Mouse (Mus musculus) limb, embryonic 14.5 days (tissue): ENCODE data around the gene Cbr1. TPM values are rescaled to one million over a fixed set of nuclear protein-coding genes. Genes with fewer than 3 reads are reported as not detected.

Experiments
- ATAC-seq: fragments of 200-750 bp; cut with Nextera tagmentation; 2 replicates; pipeline ENCODE4 v1.8.0; 2017; ENCODE audit warnings: low read depth, moderate number of reproducible peaks, moderate TSS enrichment; ENCODE audit not compliant: low FRiP score
- DNase-seq: peaks from one replicate; pipeline ENCODE4 v3.0.0-alpha.2; 2015; ENCODE audit warnings: low spot score
- H3K27ac ChIP-seq: fragments of 300-500 bp; sonication (generic); replicated peaks from 2 replicates; pipeline ENCODE4 v1.5.1; 2014; ENCODE audit warnings: low read depth, mild to moderate bottlenecking, low read length, moderate library complexity, mixed read lengths
- H3K27me3 ChIP-seq: fragments of 300-500 bp; sonication (generic); 2 replicates; pipeline ENCODE4 v1.6.1; 2014; ENCODE audit warnings: low read length, mixed read lengths; ENCODE audit not compliant: control insufficient read depth, insufficient read depth
- H3K36me3 ChIP-seq: fragments of 300-500 bp; sonication (generic); 2 replicates; pipeline ENCODE4 v1.6.1; 2014; ENCODE audit warnings: mild to moderate bottlenecking, low read length, moderate library complexity, mixed read lengths; ENCODE audit not compliant: control insufficient read depth, insufficient read depth
- H3K4me1 ChIP-seq: fragments of 300-500 bp; sonication (generic); 2 replicates; pipeline ENCODE4 v1.6.1; 2014; ENCODE audit warnings: antibody characterized with exemption, low read length, mixed read lengths; ENCODE audit not compliant: control insufficient read depth, insufficient read depth
- H3K4me2 ChIP-seq: fragments of 300-500 bp; sonication (generic); replicated peaks from 2 replicates; pipeline ENCODE4 v1.6.1; 2014; ENCODE audit warnings: low read depth, mild to moderate bottlenecking, low read length, moderate library complexity; ENCODE audit not compliant: severe bottlenecking
- H3K4me3 ChIP-seq: fragments of 300-500 bp; sonication (generic); replicated peaks from 2 replicates; pipeline ENCODE4 v1.5.1; 2014; ENCODE audit warnings: low read length
- H3K9ac ChIP-seq: fragments of 300-500 bp; sonication (generic); 2 replicates; pipeline ENCODE4 v1.6.1; 2014; ENCODE audit warnings: mild to moderate bottlenecking, low read depth, low read length, moderate library complexity; ENCODE audit not compliant: severe bottlenecking
- H3K9me3 ChIP-seq: fragments of 300-500 bp; sonication (generic); 2 replicates; pipeline ENCODE4 v1.6.1; 2016; ENCODE audit warnings: low read length; ENCODE audit not compliant: control insufficient read depth
- POLR2A ChIP-seq: fragments of 200-500 bp; IDR thresholded peaks from 2 replicates; pipeline ENCODE4 v1.8.0; 2012; ENCODE audit warnings: inconsistent platforms, mild to moderate bottlenecking, moderate library complexity, borderline replicate concordance; ENCODE audit not compliant: insufficient read depth, insufficient read length; ENCODE audit errors: extremely low read depth
- WGBS: fragments of 180-500 bp; shearing (Covaris S2); extraction: QIAGEN DNeasy Blood & Tissue Kit; methylation state at CpG from one replicate; pipeline ENCODE4 v1.1.7; 2014; 5-methylcytosine and 5-hydroxymethylcytosine counted together
- polyA plus RNA-seq, 2 experiments: library from polyadenylated mRNA; depleted of rRNA in 1 of 2; stranded (reverse) in 1 of 2; unstranded in 1 of 2; fragments of >200 nt; fragmentation: Nextera tagmentation in 1 of 2; extraction: Ambion mirVana in 1 of 2; gene quantifications; 2 replicates each; pipeline versions ENCODE4 v1.2.1 to v1.2.3; 2012 to 2014

Cbr1 gene
- polyA plus RNA-seq, 2 experiments: 82.9 to 121 TPM

- ATAC-seq (no peak), DNase-seq (no peak)
- H3K36me3 ChIP-seq: no peaks in the 10 kb centered on the region
- no peaks in the 10 kb centered on the region for H3K9me3 ChIP-seq
- TF ChIP-seq POLR2A: no peak
- 70% methylated on average over 4 of the region's 4 CpGs for WGBS
- H3K4me1 ChIP-seq: no peaks in the 10 kb centered on the region
- H3K27me3 ChIP-seq: no peaks in the 10 kb centered on the region
- H3K4me2 ChIP-seq: no peak overlapping the region
- no peak overlapping the region for H3K9ac ChIP-seq
- H3K27ac ChIP-seq: no peak overlapping the region
- no peak overlapping the region for H3K4me3 ChIP-seq
Measured at GRCm38 (mm10) chr16:93624671-93625070, 19.0 kb downstream of the Cbr1 start.

- Histone ChIP-seq H3K4me2 (no peak overlapping the region), H3K36me3 (no peaks in the 10 kb centered on the region), H3K27ac (no peak overlapping the region), H3K27me3 (no peaks in the 10 kb centered on the region), H3K9ac (no peak overlapping the region), H3K4me1 (no peaks in the 10 kb centered on the region), H3K9me3 (no peaks in the 10 kb centered on the region), H3K4me3 (no peak overlapping the region)
- WGBS: 7% methylated on average over 1 of the region's 1 CpGs
- no peak for TF ChIP-seq POLR2A
- ATAC-seq: no peak
- no peak for DNase-seq
Measured at GRCm38 (mm10) chr16:93626745-93627144, 21.1 kb downstream of the Cbr1 start.

GRCm38 (mm10) chr16:93627761-93628400 is 22.2 kb downstream of the Cbr1 start, which contains the start of gene Gm5678:
TSS of gene Gm5678 (plus strand) at chr16:93628097.
- WGBS: 78% methylated on average over 23 of the region's 23 CpGs
- Histone ChIP-seq H3K4me1 (no peaks in the 10 kb centered on the region), H3K27ac (no peak within 1 kb of the TSS), H3K4me2 (no peak within 1 kb of the TSS), H3K4me3 (no peak within 1 kb of the TSS), H3K27me3 (no peaks in the 10 kb centered on the region), H3K9ac (no peak within 1 kb of the TSS), H3K36me3 (no peaks in the 10 kb centered on the region), H3K9me3 (no peaks in the 10 kb centered on the region)
- TF ChIP-seq POLR2A: no peak
- ATAC-seq (no peak), DNase-seq (no peak)

GRCm38 (mm10) chr16:93644006-93644405 is 38.4 kb downstream of the Cbr1 start:
- TF ChIP-seq POLR2A: no peak
- Histone ChIP-seq H3K4me1 (no peaks in the 10 kb centered on the region), H3K27ac (no peak overlapping the region), H3K4me3 (no peak overlapping the region), H3K36me3 (no peaks in the 10 kb centered on the region), H3K9ac (no peak overlapping the region), H3K27me3 (no peaks in the 10 kb centered on the region), H3K4me2 (no peak overlapping the region), H3K9me3 (no peaks in the 10 kb centered on the region)
- no peak for ATAC-seq
- DNase-seq: no peak
- 59% methylated on average over 4 of the region's 4 CpGs for WGBS

GRCm38 (mm10) chr16:93648441-93649183 is 43.0 kb downstream of the Cbr1 start:
- Histone ChIP-seq H3K27me3 (no peaks in the 10 kb centered on the region), H3K4me1 (no peaks in the 10 kb centered on the region; the same call in 1 of the 2 replicates), H3K27ac (no peak overlapping the region), H3K36me3 (no peaks in the 10 kb centered on the region), H3K9ac (no peak overlapping the region), H3K9me3 (no peaks in the 10 kb centered on the region), H3K4me3 (no peak overlapping the region), H3K4me2 (no peak overlapping the region)
- WGBS: 68% methylated on average over 5 of the region's 5 CpGs
- ATAC-seq: no peak
- TF ChIP-seq POLR2A: no peak
- DNase-seq: no peak

Other genes with a start within 250 kb of the Cbr1 start
- gene Setd4, start 1.8 kb upstream of the Cbr1 start, polyA plus RNA-seq (2012; rRNA removed): 17.1 and 19.9 TPM in 2 replicates
- gene Setd4, start 1.8 kb upstream of the Cbr1 start, polyA plus RNA-seq (2014; fragmentation: Nextera tagmentation; extraction: Ambion mirVana): 11.7 and 12.9 TPM in 2 replicates
- gene Gm5678, start 22.2 kb downstream of the Cbr1 start, polyA plus RNA-seq (2012; rRNA removed): not detected in 2 replicates
- gene Gm5678, start 22.2 kb downstream of the Cbr1 start, polyA plus RNA-seq (2014; fragmentation: Nextera tagmentation; extraction: Ambion mirVana): not detected in 2 replicates
- 7.8 and 8.1 TPM in 2 replicates for gene Cbr3, start 77.4 kb downstream of the Cbr1 start, polyA plus RNA-seq (2012; rRNA removed)
- gene Cbr3, start 77.4 kb downstream of the Cbr1 start, polyA plus RNA-seq (2014; fragmentation: Nextera tagmentation; extraction: Ambion mirVana): 9.1 and 11.7 TPM in 2 replicates
- gene Dop1b, start 106.1 kb downstream of the Cbr1 start, polyA plus RNA-seq (2012; rRNA removed): 18.9 and 21.3 TPM in 2 replicates
- 13.0 and 13.8 TPM in 2 replicates for gene Dop1b, start 106.1 kb downstream of the Cbr1 start, polyA plus RNA-seq (2014; fragmentation: Nextera tagmentation; extraction: Ambion mirVana)
- 26.4 and 32.5 TPM in 2 replicates for gene Morc3, start 226.3 kb downstream of the Cbr1 start, polyA plus RNA-seq (2012; rRNA removed)
- gene Morc3, start 226.3 kb downstream of the Cbr1 start, polyA plus RNA-seq (2014; fragmentation: Nextera tagmentation; extraction: Ambion mirVana): 29.3 and 32.0 TPM in 2 replicates